Mouse (Mus musculus) liver, embryonic 15.5 days (tissue): Measurements from ENCODE around the gene Mettl23. TPM values are rescaled to one million over a fixed set of nuclear protein-coding genes. Genes with fewer than 3 reads are reported as not detected.
"Not testable (repeated sequence)": the region's sequence is repeated elsewhere in the genome, so short reads cannot be mapped to it uniquely, and the experiment has no call there.

Source experiments
- ATAC-seq: fragments of 200-750 bp; cut with Nextera tagmentation; 2 replicates; pipeline ENCODE4 v1.8.0; 2017; ENCODE audit warnings: moderate number of reproducible peaks, mild to moderate bottlenecking, moderate library complexity; ENCODE audit not compliant: insufficient read depth
- H3K27ac ChIP-seq: fragments of 300-500 bp; sonication (generic); replicated peaks from 2 replicates; pipeline ENCODE4 v1.5.1; 2015; ENCODE audit warnings: mild to moderate bottlenecking, inconsistent platforms
- H3K27me3 ChIP-seq: fragments of 300-500 bp; sonication (generic); 2 replicates; pipeline ENCODE4 v1.6.1; 2015; ENCODE audit warnings: mild to moderate bottlenecking, inconsistent platforms
- H3K36me3 ChIP-seq: fragments of 300-500 bp; sonication (generic); replicated peaks from 2 replicates; pipeline ENCODE4 v1.6.1; 2015; ENCODE audit warnings: moderate library complexity, mild to moderate bottlenecking, inconsistent platforms
- H3K4me1 ChIP-seq: fragments of 300-500 bp; sonication (generic); replicated peaks from 2 replicates; pipeline ENCODE4 v1.6.1; 2015; ENCODE audit warnings: inconsistent platforms
- H3K4me2 ChIP-seq: fragments of 300-500 bp; sonication (generic); 2 replicates; pipeline ENCODE4 v1.6.1; 2015; ENCODE audit warnings: moderate library complexity, mild to moderate bottlenecking, inconsistent platforms
- H3K4me3 ChIP-seq: fragments of 300-500 bp; sonication (generic); replicated peaks from 2 replicates; pipeline ENCODE4 v1.5.1; 2015; ENCODE audit warnings: mild to moderate bottlenecking, inconsistent platforms
- H3K9ac ChIP-seq: fragments of 300-500 bp; sonication (generic); 2 replicates; pipeline ENCODE4 v1.6.1; 2015; ENCODE audit warnings: moderate library complexity, mild to moderate bottlenecking, inconsistent platforms
- H3K9me3 ChIP-seq: fragments of 300-500 bp; sonication (generic); replicated peaks from 2 replicates; pipeline ENCODE4 v1.6.1; 2016; ENCODE audit warnings: inconsistent platforms
- WGBS: fragments of 180-500 bp; shearing (Covaris S2); methylation state at CpG from one replicate; pipeline ENCODE4 v1.1.7; 2015; ENCODE audit warnings: mixed read lengths; ENCODE audit not compliant: insufficient replicate concordance; 5-methylcytosine and 5-hydroxymethylcytosine counted together
- polyA plus RNA-seq: library from polyadenylated mRNA; unstranded; fragments of >200 nt; fragmentation: Nextera tagmentation; extraction: Ambion mirVana; gene quantifications from 2 replicates; pipeline ENCODE4 v1.2.1, GENCODE M21; 2015

The Mettl23 gene
- polyA plus RNA-seq, 1 experiment from 2014 or later = 36.6 TPM

DNA sequence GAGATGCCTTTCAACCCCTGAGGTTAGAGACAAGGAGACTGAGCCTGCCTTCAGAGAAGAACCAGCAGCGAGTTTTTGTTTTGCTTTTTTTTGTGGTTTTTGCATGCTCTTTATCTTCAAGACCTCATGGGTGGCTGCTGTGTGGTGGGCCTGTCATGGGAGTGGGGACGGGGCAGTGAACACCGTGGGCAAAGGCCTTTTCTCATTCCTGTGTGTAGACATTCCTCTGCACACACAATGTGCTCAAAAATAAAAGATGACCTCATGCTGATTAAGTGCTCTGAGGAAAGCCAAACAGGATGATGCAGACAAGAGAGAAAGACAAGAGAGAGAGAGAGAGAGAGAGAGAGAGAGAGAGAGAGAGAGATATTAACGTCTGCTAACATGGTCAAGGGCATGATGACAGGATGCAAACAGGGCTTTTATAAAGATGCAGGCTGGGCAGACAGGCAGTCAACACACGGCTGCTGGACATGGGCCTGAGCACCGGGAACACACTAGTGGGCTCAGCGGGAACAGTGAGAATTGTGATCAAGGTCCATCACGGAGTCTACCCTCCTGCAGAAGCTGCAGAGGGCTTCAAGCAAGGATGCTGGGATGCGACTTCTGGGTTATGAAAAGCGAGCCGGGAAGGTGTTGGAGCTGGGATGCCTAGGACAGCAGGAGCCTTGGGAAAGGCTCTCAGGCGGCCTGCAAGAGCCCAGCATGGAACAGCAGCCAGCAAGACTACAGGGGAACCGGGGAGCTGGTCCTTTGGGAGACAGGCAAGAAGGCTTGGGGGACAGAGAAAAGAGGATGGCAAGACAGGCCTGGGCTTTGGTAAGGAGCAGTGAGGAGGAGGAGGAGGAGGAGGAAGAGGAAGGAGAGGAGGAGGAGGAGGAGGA is 21.8 kb upstream of the Mettl23 start:
- Histone ChIP-seq H3K27ac (no peak overlapping the region), H3K4me2 (no peak overlapping the region)

DNA sequence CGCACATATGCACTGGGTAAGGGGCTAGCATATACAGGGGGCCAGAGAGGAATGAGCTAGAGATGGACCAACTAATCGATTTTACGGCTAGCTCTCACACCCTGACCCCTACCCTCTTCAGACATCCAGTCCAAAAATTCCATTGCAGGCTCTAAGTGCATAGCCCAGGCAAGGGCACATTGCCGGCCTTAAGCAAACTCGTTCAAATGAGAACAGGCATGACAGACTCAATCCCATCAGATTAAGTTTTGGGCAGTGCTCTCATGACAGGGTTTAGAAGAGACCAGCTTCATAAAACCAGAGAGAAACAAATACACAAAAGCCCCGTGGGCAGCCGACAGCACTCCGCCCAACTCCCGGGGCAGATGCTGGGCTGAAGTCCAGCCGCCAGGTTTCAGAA is 20.9 kb upstream of the Mettl23 start:
- no peak overlapping the region for H3K4me2 ChIP-seq
- peaks cover 16% of the 10 kb centered on the region for H3K27me3 ChIP-seq
- no peak overlapping the region for H3K9ac ChIP-seq
- no peak overlapping the region for H3K4me3 ChIP-seq
- no peak for ATAC-seq
- H3K36me3 ChIP-seq = no peaks in the 10 kb centered on the region
- H3K4me1 ChIP-seq = 0 out of 2 replicates have a peak, but pooled peaks cover under 1% of the 10 kb centered on the region
- no peaks in the 10 kb centered on the region for H3K9me3 ChIP-seq
- WGBS = 73% methylated on average over 10 of the region's 10 CpGs
- no peak overlapping the region for H3K27ac ChIP-seq

More for the DNA sequence above, 21.8 kb upstream of the Mettl23 start:
- no peaks in the 10 kb centered on the region for H3K36me3 ChIP-seq
- 48% methylated on average over 13 of the region's 13 CpGs for WGBS
- no peak overlapping the region for H3K4me3 ChIP-seq
- H3K27me3 ChIP-seq = peaks cover 7% of the 10 kb centered on the region
- H3K9me3 ChIP-seq = no peaks in the 10 kb centered on the region
- ATAC-seq = no peak
- no peak overlapping the region for H3K9ac ChIP-seq
- H3K4me1 ChIP-seq = no peaks in the 10 kb centered on the region

DNA sequence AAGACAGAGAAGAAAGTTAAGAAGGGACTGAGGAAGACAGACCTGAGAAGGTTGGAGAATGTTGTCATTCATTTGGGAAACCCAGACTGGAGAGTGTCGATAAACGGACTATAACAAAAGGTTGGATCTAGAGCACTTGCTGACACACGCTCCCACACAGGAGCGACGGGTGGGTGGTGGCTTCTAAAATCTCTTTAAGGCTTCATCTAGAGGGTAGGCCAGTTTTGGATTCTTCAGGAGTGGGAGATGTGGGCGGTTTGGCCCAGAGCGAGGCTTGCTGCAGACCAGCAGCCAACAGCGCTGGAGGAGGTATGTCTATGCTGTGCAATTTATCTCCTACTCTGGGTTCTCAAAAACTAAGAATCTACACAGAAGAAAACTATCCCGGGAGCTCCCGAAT is 20.5 kb upstream of the Mettl23 start:
- Histone ChIP-seq H3K4me3 (no peak overlapping the region), H3K9ac (no peak overlapping the region), H3K4me1 (peaks cover 5% of the 10 kb centered on the region), H3K27me3 (peaks cover 20% of the 10 kb centered on the region), H3K36me3 (no peaks in the 10 kb centered on the region), H3K27ac (no peak overlapping the region), H3K9me3 (no peaks in the 10 kb centered on the region), H3K4me2 (no peak overlapping the region)
- 79% methylated on average over 10 of the region's 10 CpGs for WGBS
- no peak for ATAC-seq

DNA sequence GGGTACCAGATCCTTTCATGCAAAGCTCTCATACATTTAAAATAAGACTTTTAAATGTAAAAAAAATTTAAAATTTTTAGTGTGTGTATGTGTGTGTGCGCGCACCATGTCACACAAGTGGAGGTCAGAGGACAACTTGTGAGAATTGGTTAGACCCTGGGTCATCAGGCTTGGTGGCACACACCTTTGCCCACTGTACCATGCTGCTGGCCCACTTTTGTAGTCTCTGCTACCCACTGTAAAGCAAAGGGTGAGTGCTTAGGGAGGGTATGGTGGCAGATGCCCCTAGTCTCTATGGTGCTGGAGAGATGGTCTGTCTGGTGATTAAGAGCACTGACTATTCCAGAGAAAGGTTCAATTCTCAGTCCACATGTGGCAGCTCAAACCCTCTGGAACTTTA is 19.8 kb upstream of the Mettl23 start:
- Histone ChIP-seq H3K27ac (no peak overlapping the region), H3K4me3 (no peak overlapping the region), H3K4me2 (no peak overlapping the region), H3K9me3 (no peaks in the 10 kb centered on the region), H3K9ac (no peak overlapping the region), H3K36me3 (no peaks in the 10 kb centered on the region), H3K4me1 (peaks cover 11% of the 10 kb centered on the region), H3K27me3 (peaks cover 26% of the 10 kb centered on the region)
- no peak for ATAC-seq
- WGBS = 91% methylated on average over 2 of the region's 2 CpGs

DNA sequence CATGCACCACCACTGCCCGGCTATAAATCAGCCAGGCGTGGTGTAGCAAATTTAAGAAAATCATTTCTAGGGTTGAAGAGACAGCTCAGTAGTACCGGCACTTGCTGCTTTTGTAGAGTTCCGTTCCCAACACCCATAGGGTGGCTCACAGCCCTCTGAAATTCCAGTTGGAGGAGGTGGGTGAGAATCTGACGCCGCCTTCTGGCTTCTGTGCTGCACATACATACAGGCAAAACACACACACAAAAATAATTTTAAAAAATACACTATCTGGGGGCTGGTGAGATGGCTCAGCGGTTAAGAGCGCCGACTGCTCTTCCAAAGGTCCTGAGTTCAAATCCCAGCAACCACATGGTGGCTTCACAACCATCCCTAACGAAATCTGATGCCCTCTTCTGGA is 19.2 kb upstream of the Mettl23 start:
- Histone ChIP-seq H3K27me3 (peaks cover 33% of the 10 kb centered on the region), H3K4me1 (peaks cover 14% of the 10 kb centered on the region)
- not testable (repeated sequence) for H3K36me3 ChIP-seq, H3K27ac ChIP-seq, H3K4me2 ChIP-seq, ATAC-seq, H3K9ac ChIP-seq, H3K9me3 ChIP-seq, H3K4me3 ChIP-seq
- WGBS = 77% methylated on average over 10 of the region's 10 CpGs

DNA sequence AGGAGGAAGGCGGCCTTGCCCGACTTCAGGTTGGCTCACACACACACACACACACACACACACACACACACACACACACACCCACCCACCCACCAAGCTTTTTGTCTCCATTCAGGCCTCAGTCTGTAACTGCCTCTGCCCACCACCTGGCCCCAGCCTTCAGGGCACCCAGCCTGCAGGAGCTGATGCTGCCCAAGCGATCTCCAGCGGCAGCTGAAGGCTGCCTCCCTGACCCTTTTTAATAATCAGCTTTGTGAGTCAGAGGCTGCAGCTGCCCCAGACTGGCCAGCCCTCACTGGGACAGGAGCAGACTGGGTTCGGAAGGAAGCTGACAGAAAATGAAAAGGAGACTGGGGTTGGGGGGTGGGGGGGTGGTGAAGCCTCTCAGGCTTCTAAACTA is 17.8 kb upstream of the Mettl23 start:
- Histone ChIP-seq H3K4me2 (no peak overlapping the region), H3K36me3 (no peaks in the 10 kb centered on the region), H3K27ac (no peak overlapping the region), H3K27me3 (peaks cover 33% of the 10 kb centered on the region), H3K4me3 (no peak overlapping the region), H3K9me3 (no peaks in the 10 kb centered on the region), H3K9ac (no peak overlapping the region), H3K4me1 (peaks cover 14% of the 10 kb centered on the region)
- 62% methylated on average over 3 of the region's 5 CpGs for WGBS
- no peak for ATAC-seq

DNA sequence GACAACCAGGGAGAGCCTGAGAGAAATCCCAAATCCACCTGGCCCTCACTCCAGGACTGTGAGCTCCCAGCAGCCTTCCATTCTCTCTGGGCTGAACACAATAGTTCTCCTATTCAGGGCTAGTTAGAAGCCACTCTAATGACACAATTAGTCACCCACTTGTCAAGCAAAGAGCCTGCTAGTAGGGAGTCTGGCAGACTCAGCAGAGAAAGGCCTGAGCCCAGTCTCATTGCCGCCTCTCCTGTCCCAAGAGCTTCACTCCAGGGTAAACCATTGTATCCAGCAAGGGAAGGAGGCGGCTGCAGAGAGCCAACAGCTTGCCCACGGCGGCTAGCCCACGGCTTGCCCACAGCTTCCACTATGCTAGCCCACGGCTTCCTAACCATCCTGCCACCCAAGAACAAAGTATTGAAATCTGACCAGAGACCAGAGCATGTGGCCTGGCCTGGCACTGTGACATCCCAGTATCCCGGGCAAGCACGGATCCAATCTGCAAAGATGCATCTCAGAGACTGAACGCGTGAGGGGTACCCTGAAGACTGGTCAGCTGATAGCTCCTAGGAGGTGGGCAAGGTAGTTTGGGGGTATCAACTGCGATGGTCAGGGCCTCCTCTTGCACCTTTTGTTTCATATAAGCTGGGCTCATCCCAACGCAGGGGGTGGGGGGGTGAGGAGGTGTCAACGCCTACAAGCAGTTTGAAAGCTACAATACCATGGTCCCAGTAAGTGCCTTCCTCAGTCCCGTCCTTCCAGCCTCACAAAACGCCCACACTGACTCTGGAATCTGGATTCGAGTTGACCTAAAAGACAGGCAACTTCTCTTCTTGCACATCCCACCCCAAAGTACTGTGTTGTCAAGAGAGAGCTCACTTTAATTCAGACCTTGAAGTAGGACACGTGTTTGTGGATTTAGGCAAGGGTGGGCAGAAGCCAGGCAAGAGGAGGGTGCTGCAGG is 16.3 kb upstream of the Mettl23 start:
- H3K27ac ChIP-seq = no peak overlapping the region
- H3K9me3 ChIP-seq = no peaks in the 10 kb centered on the region
- H3K4me2 ChIP-seq = peak overlapping the region; percentile 79
- H3K9ac ChIP-seq = no peak overlapping the region
- H3K4me3 ChIP-seq = peak overlapping the region; percentile 58
- peaks cover 14% of the 10 kb centered on the region for H3K4me1 ChIP-seq
- peaks cover 33% of the 10 kb centered on the region for H3K27me3 ChIP-seq
- 51% methylated on average over 17 of the region's 17 CpGs for WGBS
- ATAC-seq = no peak
- no peaks in the 10 kb centered on the region for H3K36me3 ChIP-seq

DNA sequence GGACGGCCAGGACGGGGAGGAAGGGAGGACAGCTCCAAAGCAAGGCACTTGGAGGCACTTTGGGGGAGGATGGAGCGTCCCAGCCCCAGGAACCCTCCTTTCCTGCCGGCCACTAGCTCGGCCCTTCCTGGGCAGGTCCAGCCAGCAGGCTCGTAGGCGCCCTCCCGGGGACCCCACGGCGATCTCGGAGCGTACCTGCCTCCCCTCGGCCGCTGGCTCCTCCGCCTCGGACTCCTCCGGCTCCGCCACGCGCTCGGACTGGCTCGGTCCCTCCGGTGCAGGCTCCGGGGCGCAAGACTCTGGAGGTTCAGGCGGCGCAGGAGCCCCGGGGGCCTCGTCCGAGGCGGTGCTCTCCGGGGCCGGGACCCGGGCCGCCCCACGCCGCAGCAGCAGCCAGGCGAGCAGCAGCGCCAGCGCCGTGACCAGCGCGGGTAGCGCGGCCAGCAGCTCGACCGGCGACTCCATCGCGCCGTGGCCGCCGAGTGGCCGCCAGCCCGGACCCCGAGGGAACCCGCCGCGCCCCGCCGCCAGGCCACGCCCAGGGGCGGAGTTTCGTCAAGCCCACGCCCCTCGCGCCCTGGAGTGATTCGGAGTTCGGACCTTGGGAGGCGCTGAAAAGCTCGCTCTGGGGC is 15.4 kb upstream of the Mettl23 start, which contains the start of gene Mxra7:
TSS of gene Mxra7 (minus strand) at position 513 of the 632 bp plus-strand sequence.
- peaks cover 33% of the 10 kb centered on the region for H3K27me3 ChIP-seq
- H3K27ac ChIP-seq = no peak within 1 kb of the TSS
- 0 out of 2 replicates have a peak, but pooled peaks cover 2% of the 10 kb centered on the region for H3K36me3 ChIP-seq
- peak within 1 kb of the TSS; percentile 58 for H3K4me3 ChIP-seq
- ATAC-seq = peak; percentile 46
- peaks cover 14% of the 10 kb centered on the region for H3K4me1 ChIP-seq
- H3K9me3 ChIP-seq = no peaks in the 10 kb centered on the region
- 2% methylated on average over 71 of the region's 71 CpGs for WGBS
- peak within 1 kb of the TSS; percentile 51 for H3K9ac ChIP-seq
- H3K4me2 ChIP-seq = peak within 1 kb of the TSS; percentile 79

DNA sequence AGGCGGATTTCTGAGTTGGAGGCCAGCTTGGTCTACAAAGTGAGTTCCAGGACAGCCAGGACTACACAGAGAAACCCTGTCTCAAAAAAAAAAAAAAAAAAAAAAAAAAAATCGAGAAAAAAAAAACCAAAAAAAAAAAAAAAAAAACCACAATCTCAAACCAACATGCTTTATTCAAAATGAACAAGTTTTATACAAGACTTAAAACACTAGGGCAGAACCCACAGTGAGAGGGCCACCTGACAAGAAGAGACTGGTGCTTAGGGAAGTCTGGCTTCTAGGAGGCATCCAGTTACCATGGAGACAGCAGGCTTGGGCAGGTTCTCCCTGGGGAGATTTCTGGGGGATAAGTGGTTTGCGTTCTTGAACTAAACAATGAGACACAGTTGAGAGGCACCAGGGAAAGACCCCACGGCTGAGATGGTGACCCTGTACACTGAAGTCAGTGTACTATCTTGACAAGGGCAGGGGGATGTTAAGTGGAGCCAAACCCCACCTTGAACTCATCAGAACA is 10.8 kb upstream of the Mettl23 start:
- Histone ChIP-seq H3K4me3 (no peak overlapping the region), H3K27me3 (peaks cover 17% of the 10 kb centered on the region), H3K9me3 (no peaks in the 10 kb centered on the region), H3K9ac (no peak overlapping the region), H3K36me3 (peaks cover 44% of the 10 kb centered on the region), H3K4me1 (peaks cover 23% of the 10 kb centered on the region), H3K4me2 (no peak overlapping the region), H3K27ac (no peak overlapping the region)
- 48% methylated on average over 4 of the region's 4 CpGs for WGBS
- no peak for ATAC-seq

DNA sequence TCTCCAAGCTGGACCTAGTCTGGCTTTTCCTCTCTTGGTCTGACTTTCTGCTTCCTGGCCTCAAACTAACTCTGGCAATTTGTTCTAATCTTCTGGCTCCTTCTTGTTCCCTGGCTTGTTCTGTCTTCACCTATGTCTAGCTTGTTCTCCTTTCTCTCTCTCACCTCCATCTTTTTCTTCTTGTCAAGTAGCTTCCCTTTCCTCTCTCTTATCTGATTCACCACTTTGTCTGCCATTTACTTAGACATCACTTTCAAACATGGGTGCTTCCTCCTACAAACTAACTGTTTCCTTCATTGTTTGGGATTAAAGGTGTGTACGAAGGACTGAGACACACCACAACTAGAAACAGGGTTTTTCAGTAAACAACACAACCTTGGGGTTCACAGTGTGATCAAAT is 8.1 kb upstream of the Mettl23 start:
- H3K9ac ChIP-seq = no peak overlapping the region
- no peak for ATAC-seq
- no peak overlapping the region for H3K4me3 ChIP-seq
- peaks cover 71% of the 10 kb centered on the region for H3K36me3 ChIP-seq
- H3K4me2 ChIP-seq = no peak overlapping the region
- H3K4me1 ChIP-seq = peaks cover 16% of the 10 kb centered on the region
- no peaks in the 10 kb centered on the region for H3K27me3 ChIP-seq
- H3K9me3 ChIP-seq = no peaks in the 10 kb centered on the region
- WGBS = 59% methylated on average over 1 of the region's 1 CpGs
- no peak overlapping the region for H3K27ac ChIP-seq
